Mouse (Mus musculus) spleen, adult 2 months (tissue): ENCODE results near the gene Samd15.

Experiments
- CTCF ChIP-seq: fragments of 200-500 bp; IDR thresholded peaks from 2 replicates; pipeline ENCODE4 v1.5.1; 2011; ENCODE audit warnings: mild to moderate bottlenecking, inconsistent platforms; ENCODE audit not compliant: insufficient read depth, insufficient read length, insufficient replicate concordance; ENCODE audit errors: extremely low read depth
- POLR2A ChIP-seq: fragments of 200-500 bp; IDR thresholded peaks from 2 replicates; pipeline ENCODE4 v1.6.1; 2011; ENCODE audit warnings: low read depth, low read length, inconsistent platforms

DNA sequence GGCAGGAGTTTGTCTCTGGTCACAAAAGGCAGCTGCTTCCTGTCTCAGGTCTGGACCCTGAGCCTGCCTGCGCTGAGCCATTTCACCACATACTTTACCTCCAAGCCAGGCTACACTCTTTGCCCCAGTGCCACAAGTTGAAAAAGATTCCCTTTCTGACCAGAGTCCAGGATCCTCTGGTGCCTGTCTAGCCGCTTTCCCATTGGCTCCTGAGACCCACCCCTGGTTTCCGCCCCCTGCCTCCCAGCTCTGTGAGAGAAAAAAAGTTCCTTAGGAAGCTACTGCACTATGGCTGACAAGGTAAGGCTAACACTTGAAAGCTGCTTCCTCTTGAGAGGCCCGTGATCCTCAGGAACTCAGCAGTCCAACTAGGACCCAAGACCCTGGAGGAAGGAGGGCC is 42.2 kb upstream of the Samd15 start:
- TF ChIP-seq POLR2A, result no peak
- TF ChIP-seq CTCF, result no peak
